Mouse (Mus musculus): Measurements from ENCODE around the gene Sgms1.

GRCm38 (mm10) chr19:32118496-32118895 is 271.0 kb downstream of the Sgms1 start:
- TF ChIP-seq USF1 (IDR thresholded peaks at IDR 0.05; ENCODE audit: low read depth) (no peak), E2F4 (IDR thresholded peaks at IDR 0.05; ENCODE audit: insufficient read depth) (no peak), POLR2A (IDR thresholded peaks at IDR 0.05; ENCODE audit: insufficient read length, low read depth) (no peak), MYOD1 (IDR thresholded peaks at IDR 0.05; ENCODE audit: control insufficient read depth in 1 of 3, insufficient read length in 2 of 3, low read depth in 2 of 3) (no peak), MAX (IDR thresholded peaks at IDR 0.05; ENCODE audit: low read depth) (no peak)

Measured in myocyte (in vitro differentiated cells).